ENCODE assay signal across 8 mouse cellular contexts in the genomic region with DNA sequence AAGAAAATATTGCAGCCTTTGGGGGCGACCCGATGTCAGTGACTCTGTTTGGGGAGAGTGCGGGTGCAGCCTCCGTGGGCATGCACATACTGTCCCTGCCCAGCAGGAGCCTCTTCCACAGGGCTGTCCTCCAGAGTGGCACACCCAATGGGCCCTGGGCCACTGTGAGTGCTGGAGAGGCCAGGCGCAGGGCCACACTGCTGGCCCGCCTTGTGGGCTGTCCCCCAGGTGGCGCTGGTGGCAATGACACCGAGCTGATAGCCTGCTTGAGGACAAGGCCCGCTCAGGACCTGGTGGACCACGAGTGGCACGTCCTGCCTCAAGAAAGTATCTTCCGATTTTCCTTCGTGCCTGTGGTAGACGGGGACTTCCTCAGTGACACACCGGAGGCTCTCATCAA. TPM values are rescaled to one million over a fixed set of nuclear protein-coding genes. Genes with fewer than 3 reads are reported as not detected.
A peak's percentile ranks its signal among the peaks of the same experiment; 100 is the strongest.
DNase-seq lines count a peak whose midpoint lies in the region; ATAC-seq and TF ChIP-seq lines count a peak whose summit lies in the region.

No protein-coding gene starts in this region.

- H3K27me3 ChIP-seq in kidney, embryonic 14.5 days (ENCODE audit: control insufficient read depth, insufficient read depth, low read length) = peaks cover 48% of the 10 kb centered on the region
- H3K27me3 ChIP-seq in embryonic facial prominence, embryonic 11.5 days (ENCODE audit: control insufficient read depth, insufficient read depth, low read length) = peaks cover 42% of the 10 kb centered on the region
- H3K27me3 ChIP-seq in hindbrain, embryonic 10.5 days (ENCODE audit: insufficient read depth, poor library complexity, severe bottlenecking) = peaks cover 65% of the 10 kb centered on the region
- H3K27me3 ChIP-seq in liver, embryonic 11.5 days (replicated peaks; ENCODE audit: control insufficient read depth, insufficient read depth, low read length) = peaks cover 31% of the 10 kb centered on the region
- peaks cover 17% of the 10 kb centered on the region for H3K27me3 ChIP-seq in myocyte (ENCODE audit: control insufficient read depth, insufficient read depth, insufficient read length)

- H3K9ac ChIP-seq in kidney, embryonic 14.5 days (ENCODE audit: low read depth, low read length) = no peak overlapping the region
- H3K9ac ChIP-seq in embryonic facial prominence, embryonic 11.5 days (replicated peaks; ENCODE audit: low read length) = no peak overlapping the region
- peak overlapping the region; percentile 80 for H3K9ac ChIP-seq in liver, embryonic 11.5 days (ENCODE audit: low read depth, low read length)

- peaks cover 9% of the 10 kb centered on the region; the same call in 1 of the 2 replicates for H3K36me3 ChIP-seq in kidney, embryonic 14.5 days (ENCODE audit: control insufficient read depth, insufficient read depth, low read length)
- no peaks in the 10 kb centered on the region for H3K36me3 ChIP-seq in embryonic facial prominence, embryonic 11.5 days (replicated peaks; ENCODE audit: control insufficient read depth, insufficient read depth, low read depth, low read length)
- peaks cover 12% of the 10 kb centered on the region for H3K36me3 ChIP-seq in hindbrain, embryonic 10.5 days
- peaks cover 11% of the 10 kb centered on the region; the same call in 1 of the 2 replicates for H3K36me3 ChIP-seq in liver, embryonic 11.5 days (ENCODE audit: control insufficient read depth, insufficient read depth, low read length)
- peaks cover 4% of the 10 kb centered on the region for H3K36me3 ChIP-seq in myocyte (ENCODE audit: control insufficient read depth, insufficient read depth)

- TF ChIP-seq POLR2A in myocyte (IDR thresholded peaks at IDR 0.05; ENCODE audit: insufficient read length, low read depth) = no peak

- H3K79me2 ChIP-seq in myocyte (ENCODE audit: control insufficient read depth, insufficient read depth) = no peaks in the 10 kb centered on the region

- H3ac ChIP-seq in myocyte (ENCODE audit: control insufficient read depth, insufficient read length) = no peak overlapping the region

- no peaks in the 10 kb centered on the region for H3K9me3 ChIP-seq in kidney, embryonic 14.5 days (ENCODE audit: control insufficient read depth, low read length)
- H3K9me3 ChIP-seq in embryonic facial prominence, embryonic 11.5 days (replicated peaks; ENCODE audit: control insufficient read depth, low read length) = no peaks in the 10 kb centered on the region
- H3K9me3 ChIP-seq in hindbrain, embryonic 10.5 days = no peaks in the 10 kb centered on the region
- H3K9me3 ChIP-seq in liver, embryonic 11.5 days (ENCODE audit: control insufficient read depth, low read length) = no peaks in the 10 kb centered on the region

- H3K4me2 ChIP-seq in kidney, embryonic 14.5 days (replicated peaks; ENCODE audit: low read depth, low read length) = no peak overlapping the region
- peak overlapping the region; percentile 10; the same call in 1 of the 2 replicates for H3K4me2 ChIP-seq in embryonic facial prominence, embryonic 11.5 days (ENCODE audit: low read depth, low read length)
- H3K4me2 ChIP-seq in liver, embryonic 11.5 days = peak overlapping the region; percentile 99
- no peak overlapping the region for H3K4me2 ChIP-seq in myocyte (ENCODE audit: low read depth)

- H3K27ac ChIP-seq in kidney, embryonic 14.5 days (ENCODE audit: low read depth, low read length) = no peak overlapping the region
- no peak overlapping the region for H3K27ac ChIP-seq in embryonic facial prominence, embryonic 11.5 days (replicated peaks; ENCODE audit: low read depth, low read length)
- H3K27ac ChIP-seq in hindbrain, embryonic 10.5 days = 0 out of 2 replicates have a peak overlapping the region, but pooled peaks have one; percentile 26
- H3K27ac ChIP-seq in liver, embryonic 11.5 days (ENCODE audit: low read depth, low read length) = peak overlapping the region; percentile 100

- H3K4me3 ChIP-seq in kidney, embryonic 14.5 days (ENCODE audit: low read length) = no peak overlapping the region
- no peak overlapping the region for H3K4me3 ChIP-seq in embryonic facial prominence, embryonic 11.5 days (ENCODE audit: low read depth, low read length)
- H3K4me3 ChIP-seq in hindbrain, embryonic 10.5 days = peak overlapping the region; percentile 62
- peak overlapping the region; percentile 68 for H3K4me3 ChIP-seq in liver, embryonic 11.5 days (ENCODE audit: low read depth, low read length)
- no peak overlapping the region for H3K4me3 ChIP-seq in myocyte

- peaks cover 27% of the 10 kb centered on the region for H3K4me1 ChIP-seq in kidney, embryonic 14.5 days (ENCODE audit: control insufficient read depth, insufficient read depth, low read length)
- H3K4me1 ChIP-seq in embryonic facial prominence, embryonic 11.5 days (ENCODE audit: control insufficient read depth, insufficient read depth, low read length) = peaks cover 25% of the 10 kb centered on the region
- H3K4me1 ChIP-seq in hindbrain, embryonic 10.5 days (replicated peaks) = peaks cover 76% of the 10 kb centered on the region
- peaks cover 57% of the 10 kb centered on the region for H3K4me1 ChIP-seq in liver, embryonic 11.5 days (replicated peaks; ENCODE audit: control insufficient read depth, insufficient read depth, low read length)

- ATAC-seq in kidney, embryonic 14.5 days (ENCODE audit: low FRiP score, low TSS enrichment) = no peak
- ATAC-seq in embryonic facial prominence, embryonic 11.5 days (replicated peaks; ENCODE audit: insufficient number of reproducible peaks, low FRiP score, low TSS enrichment, low read depth) = no peak
- peak; percentile 40 for ATAC-seq in liver, embryonic 11.5 days (replicated peaks; ENCODE audit: low FRiP score)

- DNase-seq in kidney, adult 18-20 months = peak; percentile 77
- DNase-seq in Muller cell, postnatal 12 days (ENCODE audit: inconsistent ontology term) = peak; percentile 37
- peak; percentile 45 for DNase-seq in embryonic facial prominence, embryonic 11.5 days (ENCODE audit: low spot score)
- peak; percentile 55 for DNase-seq in hindbrain, embryonic 10.5 days (ENCODE audit: low spot score)
- DNase-seq in liver, embryonic 11.5 days (ENCODE audit: low spot score) = peak; percentile 66
- DNase-seq in frontal cortex, adult 2 months (ENCODE audit: extremely low spot score in 1 of 2, low spot score in 1 of 2) = no peak

- 18% methylated on average over 15 of the region's 15 CpGs for WGBS in kidney, embryonic 14.5 days
- 21% methylated on average over 15 of the region's 15 CpGs for WGBS in embryonic facial prominence, embryonic 11.5 days
- 23% methylated on average over 15 of the region's 15 CpGs for WGBS in hindbrain, embryonic 10.5 days
- WGBS in liver, embryonic 11.5 days = 22% methylated on average over 15 of the region's 15 CpGs

TF ChIP-seq in myocyte, 11 proteins besides CTCF, POLR2A, EP300 and RAD21:
- peak in 1 of 3 experiments; percentile 14 for TF ChIP-seq MYOD1 (IDR thresholded peaks at IDR 0.05; ENCODE audit: control insufficient read depth in 1 of 3, insufficient read length in 2 of 3, low read depth in 2 of 3)
- peak; percentile 54 for TF ChIP-seq POLR2AphosphoS2 (IDR thresholded peaks at IDR 0.05; ENCODE audit: insufficient read length, low read depth)
- no peak for TF ChIP-seq MAX (IDR thresholded peaks at IDR 0.05; ENCODE audit: low read depth)

RNA-seq across cellular contexts. Expression of a gene that starts 3.4 kb away (rescaled TPM):
- 0.57 and 0.58 TPM in 2 replicates for polyA plus RNA-seq in kidney, embryonic 14.5 days (2014; fragmentation: Nextera tagmentation; extraction: Ambion mirVana)
- polyA plus RNA-seq in embryonic facial prominence, embryonic 11.5 days (2014; fragmentation: Nextera tagmentation; extraction: Ambion mirVana) = 3.5 and 6.3 TPM in 2 replicates
- 5.9 and 7.1 TPM in 2 replicates for polyA plus RNA-seq in hindbrain, embryonic 10.5 days (2016; fragmentation: Nextera tagmentation; extraction: Ambion mirVana)
- polyA plus RNA-seq in liver, embryonic 11.5 days (2014; fragmentation: Nextera tagmentation; extraction: Ambion mirVana) = 22.7 and 23.3 TPM in 2 replicates
- 10.9 TPM for polyA plus RNA-seq in myocyte (2012; fragmentation: generic; extraction: Trizol)
- polyA plus RNA-seq in frontal cortex, adult 2 months (2012; rRNA removed) = 63.7 and 65.6 TPM in 2 replicates

RNA-seq across cellular contexts. Expression of a gene that starts 3.8 kb away (rescaled TPM):
- 6.2 and 6.4 TPM in 2 replicates for polyA plus RNA-seq in kidney, embryonic 14.5 days (2014; fragmentation: Nextera tagmentation; extraction: Ambion mirVana)
- polyA plus RNA-seq in embryonic facial prominence, embryonic 11.5 days (2014; fragmentation: Nextera tagmentation; extraction: Ambion mirVana) = 6.6 and 7.8 TPM in 2 replicates
- polyA plus RNA-seq in hindbrain, embryonic 10.5 days (2016; fragmentation: Nextera tagmentation; extraction: Ambion mirVana) = 10.6 and 12.2 TPM in 2 replicates
- polyA plus RNA-seq in liver, embryonic 11.5 days (2014; fragmentation: Nextera tagmentation; extraction: Ambion mirVana) = 13.3 and 13.5 TPM in 2 replicates
- polyA plus RNA-seq in myocyte (2012; fragmentation: generic; extraction: Trizol) = 9.0 TPM
- polyA plus RNA-seq in frontal cortex, adult 2 months (2012; rRNA removed) = 12.4 and 13.1 TPM in 2 replicates

RNA-seq across cellular contexts. Expression of a gene that starts 16.8 kb away (rescaled TPM):
- 104 and 141 TPM in 2 replicates for polyA plus RNA-seq in kidney, embryonic 14.5 days (2014; fragmentation: Nextera tagmentation; extraction: Ambion mirVana)
- 136 and 148 TPM in 2 replicates for polyA plus RNA-seq in embryonic facial prominence, embryonic 11.5 days (2014; fragmentation: Nextera tagmentation; extraction: Ambion mirVana)
- 175 and 186 TPM in 2 replicates for polyA plus RNA-seq in hindbrain, embryonic 10.5 days (2016; fragmentation: Nextera tagmentation; extraction: Ambion mirVana)
- polyA plus RNA-seq in liver, embryonic 11.5 days (2014; fragmentation: Nextera tagmentation; extraction: Ambion mirVana) = 165 and 169 TPM in 2 replicates
- polyA plus RNA-seq in myocyte (2012; fragmentation: generic; extraction: Trizol) = 59.0 TPM
- polyA plus RNA-seq in frontal cortex, adult 2 months (2012; rRNA removed) = 268 and 278 TPM in 2 replicates

RNA-seq across cellular contexts. Expression of a gene that starts 23.5 kb away (rescaled TPM):
- 52.7 and 62.5 TPM in 2 replicates for polyA plus RNA-seq in kidney, embryonic 14.5 days (2014; fragmentation: Nextera tagmentation; extraction: Ambion mirVana)
- polyA plus RNA-seq in embryonic facial prominence, embryonic 11.5 days (2014; fragmentation: Nextera tagmentation; extraction: Ambion mirVana) = 40.3 and 51.8 TPM in 2 replicates
- polyA plus RNA-seq in hindbrain, embryonic 10.5 days (2016; fragmentation: Nextera tagmentation; extraction: Ambion mirVana) = 53.9 and 57.2 TPM in 2 replicates
- 31.0 and 31.6 TPM in 2 replicates for polyA plus RNA-seq in liver, embryonic 11.5 days (2014; fragmentation: Nextera tagmentation; extraction: Ambion mirVana)
- 46.2 TPM for polyA plus RNA-seq in myocyte (2012; fragmentation: generic; extraction: Trizol)
- polyA plus RNA-seq in frontal cortex, adult 2 months (2012; rRNA removed) = 8.5 and 9.0 TPM in 2 replicates

RNA-seq across cellular contexts. Expression of a gene that starts 42.7 kb away (rescaled TPM):
- polyA plus RNA-seq in kidney, embryonic 14.5 days (2014; fragmentation: Nextera tagmentation; extraction: Ambion mirVana) = 5.7 and 8.5 TPM in 2 replicates
- 3.0 and 4.2 TPM in 2 replicates for polyA plus RNA-seq in embryonic facial prominence, embryonic 11.5 days (2014; fragmentation: Nextera tagmentation; extraction: Ambion mirVana)
- 14.2 and 17.2 TPM in 2 replicates for polyA plus RNA-seq in hindbrain, embryonic 10.5 days (2016; fragmentation: Nextera tagmentation; extraction: Ambion mirVana)
- polyA plus RNA-seq in liver, embryonic 11.5 days (2014; fragmentation: Nextera tagmentation; extraction: Ambion mirVana) = 6.4 and 7.0 TPM in 2 replicates
- polyA plus RNA-seq in myocyte (2012; fragmentation: generic; extraction: Trizol) = 7.9 TPM
- polyA plus RNA-seq in frontal cortex, adult 2 months (2012; rRNA removed) = 32.6 and 34.6 TPM in 2 replicates

Comparison
In these comparisons a context has a peak if more than half of its experiments do, and no peak if none do; other contexts are left out.
1. DNase-seq: peak in kidney, adult 18-20 months (single experiment), Muller cell, postnatal 12 days (single experiment), embryonic facial prominence, embryonic 11.5 days (single experiment), hindbrain, embryonic 10.5 days (single experiment) and liver, embryonic 11.5 days (single experiment); none in frontal cortex, adult 2 months (0 of 2).
2. H3K27ac ChIP-seq: peak in hindbrain, embryonic 10.5 days (single experiment) and liver, embryonic 11.5 days (single experiment); none in kidney, embryonic 14.5 days (single experiment) and embryonic facial prominence, embryonic 11.5 days (single experiment).
3. H3K4me2 ChIP-seq: peak in embryonic facial prominence, embryonic 11.5 days (single experiment) and liver, embryonic 11.5 days (single experiment); none in kidney, embryonic 14.5 days (single experiment) and myocyte (single experiment).
4. H3K4me3 ChIP-seq: peak in hindbrain, embryonic 10.5 days (single experiment) and liver, embryonic 11.5 days (single experiment); none in kidney, embryonic 14.5 days (single experiment), embryonic facial prominence, embryonic 11.5 days (single experiment) and myocyte (single experiment).